Mouse (Mus musculus) stomach, postnatal 0 days (tissue): ENCODE data around the gene Mansc4.

Experiments used
- CTCF ChIP-seq: IDR thresholded peaks from 2 replicates; pipeline ENCODE4 v1.5.1; 2016; ENCODE audit warnings: antibody characterized with exemption, low read depth, mild to moderate bottlenecking, moderate library complexity
- EP300 ChIP-seq: optimal IDR thresholded peaks from 2 replicates; pipeline ENCODE3; 2016; ENCODE audit warnings: antibody characterized with exemption

DNA sequence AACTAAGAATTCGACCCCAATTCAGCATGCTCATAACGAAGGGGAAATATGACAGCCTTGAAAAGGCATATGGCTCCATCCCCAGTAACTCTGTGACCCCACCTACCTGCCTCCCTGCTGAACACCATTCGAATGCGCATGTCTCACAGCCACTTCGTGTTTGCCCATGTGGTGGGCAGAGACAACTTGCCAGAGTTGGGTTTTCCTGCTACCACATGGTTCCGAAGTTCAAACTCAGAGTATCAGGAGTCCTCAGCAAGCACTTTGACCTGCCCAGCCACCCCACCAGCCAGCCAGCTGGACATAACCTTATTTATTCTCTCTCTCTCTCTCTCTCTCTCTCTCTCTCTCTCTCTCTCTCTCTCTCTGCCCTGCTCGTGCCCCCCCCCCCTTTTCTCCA lies 904 bp upstream of the Mansc4 start:
- TF ChIP-seq CTCF (no peak), EP300 (no peak)
